Mouse (Mus musculus) embryonic facial prominence, embryonic 14.5 days (tissue): ENCODE measurements at regions not wholly inside any gene's neighbourhood (a gene's known extent, or its start where the extent isn't known, plus 50 kb on each side); places are given as distances from the start of the nearest gene placed in this dataset.

ENCODE experiments used
- ATAC-seq: fragments of 200-750 bp; cut with Nextera tagmentation; 2 replicates; pipeline ENCODE4 v1.8.0; 2017; ENCODE audit warnings: low read depth, moderate number of reproducible peaks, moderate TSS enrichment
- DNase-seq: peaks from one replicate; pipeline ENCODE4 v3.0.0-alpha.2; 2015; ENCODE audit warnings: low spot score
- H3K27ac ChIP-seq: fragments of 300-500 bp; sonication (generic); replicated peaks from 2 replicates; pipeline ENCODE4 v1.5.1; 2014; ENCODE audit warnings: low read depth, mild to moderate bottlenecking, low read length, moderate library complexity
- H3K27me3 ChIP-seq: fragments of 300-500 bp; sonication (generic); replicated peaks from 2 replicates; pipeline ENCODE4 v1.6.1; 2014; ENCODE audit warnings: low read length; ENCODE audit not compliant: control insufficient read depth, insufficient read depth
- H3K36me3 ChIP-seq: fragments of 300-500 bp; sonication (generic); 2 replicates; pipeline ENCODE4 v1.6.1; 2014; ENCODE audit warnings: low read length, mixed read lengths; ENCODE audit not compliant: control insufficient read depth, insufficient read depth
- H3K4me1 ChIP-seq: fragments of 300-500 bp; sonication (generic); 2 replicates; pipeline ENCODE4 v1.6.1; 2014; ENCODE audit warnings: antibody characterized with exemption, low read length; ENCODE audit not compliant: control insufficient read depth, insufficient read depth
- H3K4me2 ChIP-seq: fragments of 300-500 bp; sonication (generic); 2 replicates; pipeline ENCODE4 v1.6.1; 2014; ENCODE audit warnings: low read depth, mild to moderate bottlenecking, low read length, moderate library complexity, mixed read lengths
- H3K4me3 ChIP-seq: fragments of 300-500 bp; sonication (generic); 2 replicates; pipeline ENCODE4 v1.5.1; 2014; ENCODE audit warnings: low read depth, mild to moderate bottlenecking, low read length
- H3K9ac ChIP-seq: fragments of 300-500 bp; sonication (generic); 2 replicates; pipeline ENCODE4 v1.6.1; 2014; ENCODE audit warnings: low read depth, mild to moderate bottlenecking, low read length, moderate library complexity, mixed read lengths
- H3K9me3 ChIP-seq: fragments of 300-500 bp; sonication (generic); 2 replicates; pipeline ENCODE4 v1.6.1; 2016; ENCODE audit warnings: low read length; ENCODE audit not compliant: control insufficient read depth
- WGBS: fragments of 180-500 bp; shearing (Covaris S2); extraction: QIAGEN DNeasy Blood & Tissue Kit; methylation state at CpG from one replicate; pipeline ENCODE4 v1.1.7; 2014; 5-methylcytosine and 5-hydroxymethylcytosine counted together

GRCm38 (mm10) chr12:93549900-93550299 is 1700.9 kb upstream of the Sel1l start:
- DNase-seq (peak; percentile 23), ATAC-seq (no peak)
- Histone ChIP-seq H3K9me3 (no peaks in the 10 kb centered on the region), H3K4me1 (no peaks in the 10 kb centered on the region), H3K9ac (no peak overlapping the region), H3K4me2 (no peak overlapping the region), H3K4me3 (no peak overlapping the region), H3K27me3 (no peaks in the 10 kb centered on the region), H3K27ac (no peak overlapping the region), H3K36me3 (no peaks in the 10 kb centered on the region)
- WGBS, result 26% methylated on average over 4 of the region's 4 CpGs

DNA sequence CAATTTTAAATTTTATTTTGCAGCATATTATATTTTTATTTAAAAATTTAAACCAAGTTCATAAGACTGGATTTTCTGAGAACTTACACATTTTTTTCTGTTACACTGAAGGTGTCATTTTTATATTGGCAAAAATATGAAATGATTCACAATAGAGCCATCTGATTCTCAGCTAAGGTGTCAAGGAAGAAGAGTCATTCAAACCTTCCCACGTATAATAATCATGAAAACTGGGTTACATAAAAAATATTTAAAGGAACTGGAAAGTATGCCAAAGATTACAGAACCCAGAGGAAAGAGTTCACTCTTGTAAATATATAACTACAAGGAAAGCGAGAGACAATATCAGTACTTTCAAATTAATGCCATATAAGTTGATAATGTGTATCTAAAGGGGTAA is 1674.5 kb upstream of the Sel1l start:
- Histone ChIP-seq H3K4me1 (no peaks in the 10 kb centered on the region), H3K27me3 (no peaks in the 10 kb centered on the region), H3K4me2 (no peak overlapping the region), H3K9ac (no peak overlapping the region), H3K27ac (no peak overlapping the region), H3K4me3 (no peak overlapping the region), H3K9me3 (no peaks in the 10 kb centered on the region), H3K36me3 (no peaks in the 10 kb centered on the region)
- WGBS, result 77% methylated on average over 2 of the region's 2 CpGs
- ATAC-seq, result no peak
- no peak for DNase-seq

- Histone ChIP-seq H3K36me3 (no peaks in the 10 kb centered on the region), H3K9me3 (no peaks in the 10 kb centered on the region), H3K4me2 (no peak overlapping the region), H3K9ac (no peak overlapping the region), H3K27ac (no peak overlapping the region), H3K4me3 (no peak overlapping the region), H3K4me1 (no peaks in the 10 kb centered on the region), H3K27me3 (no peaks in the 10 kb centered on the region)
- ATAC-seq, result no peak
- WGBS, result 72% methylated on average over 1 of the region's 1 CpGs
- no peak for DNase-seq
These were observed 1637.4 kb upstream of the Sel1l start for GRCm38 (mm10) chr12:93486381-93486780.

DNA sequence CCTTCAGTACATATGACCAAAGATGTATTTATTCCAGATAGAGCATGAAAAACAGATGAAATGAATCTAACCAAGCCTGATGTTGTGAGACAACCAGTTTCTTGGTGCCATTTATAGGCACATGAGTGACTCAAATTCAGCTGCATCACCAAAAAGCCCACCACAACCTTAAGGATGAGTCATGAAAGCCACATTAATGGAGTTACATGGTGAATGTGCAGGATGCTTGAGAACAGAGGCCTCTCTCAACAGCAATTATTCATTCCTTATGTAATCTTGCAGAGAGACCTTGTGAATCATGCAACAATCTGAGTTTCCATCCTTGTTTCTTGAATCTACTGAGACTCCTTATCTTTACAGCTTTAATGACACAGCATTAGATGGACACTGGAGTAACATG is 1613.1 kb upstream of the Sel1l start:
- Histone ChIP-seq H3K4me3 (no peak overlapping the region), H3K9me3 (no peaks in the 10 kb centered on the region), H3K36me3 (no peaks in the 10 kb centered on the region), H3K4me1 (no peaks in the 10 kb centered on the region), H3K27me3 (no peaks in the 10 kb centered on the region), H3K27ac (no peak overlapping the region), H3K9ac (no peak overlapping the region), H3K4me2 (no peak overlapping the region)
- ATAC-seq, result no peak
- no peak for DNase-seq

- no peak overlapping the region for H3K4me3 ChIP-seq
- no peak for DNase-seq
- H3K9ac ChIP-seq, result no peak overlapping the region
- no peaks in the 10 kb centered on the region for H3K4me1 ChIP-seq
- H3K27ac ChIP-seq, result no peak overlapping the region
- H3K4me2 ChIP-seq, result no peak overlapping the region
- 58% methylated on average over 2 of the region's 2 CpGs for WGBS
- no peak for ATAC-seq
- no peaks in the 10 kb centered on the region for H3K27me3 ChIP-seq
- H3K36me3 ChIP-seq, result no peaks in the 10 kb centered on the region
- no peaks in the 10 kb centered on the region for H3K9me3 ChIP-seq
These were observed 1600.5 kb upstream of the Sel1l start for GRCm38 (mm10) chr12:93449436-93449835.

- Histone ChIP-seq H3K27ac (no peak overlapping the region), H3K9ac (no peak overlapping the region), H3K27me3 (no peaks in the 10 kb centered on the region), H3K4me1 (no peaks in the 10 kb centered on the region), H3K4me2 (no peak overlapping the region), H3K36me3 (no peaks in the 10 kb centered on the region), H3K4me3 (no peak overlapping the region), H3K9me3 (no peaks in the 10 kb centered on the region)
- DNase-seq (no peak), ATAC-seq (no peak)
These were observed 1580.3 kb upstream of the Sel1l start for GRCm38 (mm10) chr12:93429218-93429617.

GRCm38 (mm10) chr12:93427988-93428387 is 1579.0 kb upstream of the Sel1l start:
- WGBS, result 60% methylated on average over 2 of the region's 2 CpGs
- no peak overlapping the region for H3K9ac ChIP-seq

GRCm38 (mm10) chr12:93416381-93416780 is 1567.4 kb upstream of the Sel1l start:
- Histone ChIP-seq H3K9me3 (no peaks in the 10 kb centered on the region), H3K27ac (no peak overlapping the region), H3K27me3 (no peaks in the 10 kb centered on the region), H3K4me3 (no peak overlapping the region), H3K4me2 (no peak overlapping the region), H3K36me3 (no peaks in the 10 kb centered on the region), H3K9ac (no peak overlapping the region), H3K4me1 (no peaks in the 10 kb centered on the region)
- 78% methylated on average over 6 of the region's 6 CpGs for WGBS
- DNase-seq (no peak), ATAC-seq (no peak)

More at GRCm38 (mm10) chr12:93427988-93428387, 1579.0 kb upstream of the Sel1l start:
- Histone ChIP-seq H3K4me1 (no peaks in the 10 kb centered on the region), H3K36me3 (no peaks in the 10 kb centered on the region), H3K27ac (no peak overlapping the region), H3K9me3 (no peaks in the 10 kb centered on the region), H3K4me3 (no peak overlapping the region), H3K27me3 (no peaks in the 10 kb centered on the region), H3K4me2 (no peak overlapping the region)
- peak; percentile 13 for DNase-seq
- ATAC-seq, result no peak

GRCm38 (mm10) chr12:93415791-93416190 is 1566.8 kb upstream of the Sel1l start:
- Histone ChIP-seq H3K4me1 (no peaks in the 10 kb centered on the region), H3K27ac (no peak overlapping the region), H3K9me3 (no peaks in the 10 kb centered on the region), H3K4me3 (no peak overlapping the region), H3K36me3 (no peaks in the 10 kb centered on the region), H3K27me3 (no peaks in the 10 kb centered on the region), H3K4me2 (no peak overlapping the region), H3K9ac (no peak overlapping the region)
- WGBS, result 71% methylated on average over 1 of the region's 1 CpGs
- DNase-seq, result no peak
- no peak for ATAC-seq
